Mouse (Mus musculus) lung, postnatal 0 days (tissue): ENCODE data around the gene Rnf113a1. TPM values are rescaled to one million over a fixed set of nuclear protein-coding genes. Genes with fewer than 3 reads are reported as not detected.
"Not testable (repeated sequence)": the region's sequence is repeated elsewhere in the genome, so short reads cannot be mapped to it uniquely, and the experiment has no call there.

Experiments used
- ATAC-seq: fragments of 200-750 bp; cut with Nextera tagmentation; 2 replicates; pipeline ENCODE4 v1.8.0; 2017; ENCODE audit warnings: moderate library complexity
- DNase-seq: peaks from one replicate; pipeline ENCODE4 v3.0.0-alpha.2; 2016; ENCODE audit warnings: low spot score
- H3K27ac ChIP-seq: fragments of 300-500 bp; sonication (generic); 2 replicates; pipeline ENCODE4 v1.5.1; 2014; ENCODE audit warnings: antibody characterized with exemption, mild to moderate bottlenecking, low read length, mixed read lengths
- H3K27me3 ChIP-seq: fragments of 300-500 bp; sonication (generic); replicated peaks from 2 replicates; pipeline ENCODE4 v1.6.1; 2014; ENCODE audit warnings: low read length, mixed read lengths; ENCODE audit not compliant: insufficient read depth
- H3K36me3 ChIP-seq: fragments of 300-500 bp; sonication (generic); 2 replicates; pipeline ENCODE4 v1.6.1; 2014; ENCODE audit warnings: low read length, mixed read lengths; ENCODE audit not compliant: insufficient read depth
- H3K4me1 ChIP-seq: fragments of 300-500 bp; sonication (generic); 2 replicates; pipeline ENCODE4 v1.6.1; 2014; ENCODE audit warnings: antibody characterized with exemption, low read depth, low read length, mixed read lengths; ENCODE audit not compliant: insufficient read depth
- H3K4me2 ChIP-seq: fragments of 300-500 bp; sonication (generic); replicated peaks from 2 replicates; pipeline ENCODE4 v1.6.1; 2014; ENCODE audit warnings: low read depth, mild to moderate bottlenecking, low read length, moderate library complexity, mixed read lengths
- H3K4me3 ChIP-seq: fragments of 300-500 bp; sonication (generic); 2 replicates; pipeline ENCODE4 v1.5.1; 2014; ENCODE audit warnings: low read depth, low read length
- H3K9ac ChIP-seq: fragments of 300-500 bp; sonication (generic); replicated peaks from 2 replicates; pipeline ENCODE4 v1.6.1; 2014; ENCODE audit warnings: low read depth, mild to moderate bottlenecking
- H3K9me3 ChIP-seq: fragments of 300-500 bp; sonication (generic); 2 replicates; pipeline ENCODE4 v1.6.1; 2016; ENCODE audit warnings: low read length, mixed read lengths
- CTCF ChIP-seq: IDR thresholded peaks from 2 replicates; pipeline ENCODE4 v1.5.1; 2016; ENCODE audit warnings: antibody characterized with exemption, mild to moderate bottlenecking
- EP300 ChIP-seq: IDR thresholded peaks from 2 replicates; pipeline ENCODE4 v1.6.1; 2016; ENCODE audit warnings: antibody characterized with exemption, mild to moderate bottlenecking, control low read depth
- WGBS: fragments of 180-500 bp; shearing (Covaris S2); extraction: QIAGEN DNeasy Blood & Tissue Kit; methylation state at CpG from one replicate; pipeline ENCODE4 v1.1.7; 2014; 5-methylcytosine and 5-hydroxymethylcytosine counted together
- polyA plus RNA-seq: library from polyadenylated mRNA; unstranded; fragments of >200 nt; fragmentation: Nextera tagmentation; extraction: Ambion mirVana; gene quantifications from 2 replicates; pipeline ENCODE4 v1.2.1, GENCODE M21; 2015

Rnf113a1 gene
- polyA plus RNA-seq, 1 experiment from 2014 or later: 6.1 TPM

GRCm38 (mm10) chrX:37210941-37211340 lies 19.9 kb downstream of the Rnf113a1 start, which contains the start of gene Gm9:
Gene Gm9 (minus strand): TSS chrX:37211041.
- Histone ChIP-seq H3K4me3 (no peak within 1 kb of the TSS), H3K36me3 (no peaks in the 10 kb centered on the region), H3K9ac (no peak within 1 kb of the TSS), H3K9me3 (no peaks in the 10 kb centered on the region), H3K27ac (no peak within 1 kb of the TSS), H3K4me1 (no peaks in the 10 kb centered on the region), H3K27me3 (no peaks in the 10 kb centered on the region), H3K4me2 (no peak within 1 kb of the TSS)
- DNase-seq (no peak), ATAC-seq (no peak)
- WGBS: 79% methylated on average over 10 of the region's 10 CpGs
- TF ChIP-seq CTCF (no peak), EP300 (no peak)

- DNase-seq, H3K9ac ChIP-seq, H3K27ac ChIP-seq, H3K36me3 ChIP-seq, H3K27me3 ChIP-seq, H3K9me3 ChIP-seq, H3K4me1 ChIP-seq, H3K4me3 ChIP-seq, H3K4me2 ChIP-seq, ATAC-seq: not testable (repeated sequence)
- 81% methylated on average over 1 of the region's 1 CpGs for WGBS
These were observed 31.1 kb downstream of the Rnf113a1 start, which contains the start of gene Rhox1 for GRCm38 (mm10) chrX:37222158-37222557. Gene Rhox1 (minus strand): TSS chrX:37222258.

Other genes with a start within 250 kb of the Rnf113a1 start
- gene Sept6, start 199.5 kb upstream of the Rnf113a1 start, polyA plus RNA-seq: 4.8 and 6.4 TPM in 2 replicates
- gene Sowahd, start 142.4 kb upstream of the Rnf113a1 start, polyA plus RNA-seq: not detected in 2 replicates
- gene Rpl39, start 105.8 kb upstream of the Rnf113a1 start, polyA plus RNA-seq: 416 and 436 TPM in 2 replicates
- gene Upf3b, start 80.9 kb upstream of the Rnf113a1 start, polyA plus RNA-seq: 10.8 and 11.7 TPM in 2 replicates
- 11.3 TPM in 2 replicates for gene Nkap, start 64.5 kb upstream of the Rnf113a1 start, polyA plus RNA-seq
- 2.1 and 3.2 TPM in 2 replicates for gene Akap14, start 22.4 kb upstream of the Rnf113a1 start, polyA plus RNA-seq
- gene Ndufa1, start 82 bp upstream of the Rnf113a1 start, polyA plus RNA-seq: 456 and 541 TPM in 2 replicates
- not detected in 2 replicates for gene Gm9, start 19.8 kb downstream of the Rnf113a1 start, polyA plus RNA-seq
- gene Rhox1, start 31.0 kb downstream of the Rnf113a1 start, polyA plus RNA-seq: not detected in 2 replicates
- gene Rhox2a, start 53.7 kb downstream of the Rnf113a1 start, polyA plus RNA-seq: not detected in 2 replicates
- not detected in 2 replicates for gene Rhox3a, start 58.7 kb downstream of the Rnf113a1 start, polyA plus RNA-seq
- gene Rhox4a, start 74.1 kb downstream of the Rnf113a1 start, polyA plus RNA-seq: not detected in 2 replicates
- gene Rhox3a2, start 188.8 kb downstream of the Rnf113a1 start, polyA plus RNA-seq: not detected in 2 replicates
- gene Rhox4a2, start 199.6 kb downstream of the Rnf113a1 start, polyA plus RNA-seq: not detected in 2 replicates
- not detected in 2 replicates for gene Rhox2b, start 220.8 kb downstream of the Rnf113a1 start, polyA plus RNA-seq
- gene Rhox4b, start 241.2 kb downstream of the Rnf113a1 start, polyA plus RNA-seq: not detected in 2 replicates